Mouse (Mus musculus): ENCODE data around the gene Fam172a. TPM values are rescaled to one million over a fixed set of nuclear protein-coding genes. Genes with fewer than 3 reads are reported as not detected.
A peak's percentile ranks its signal among the peaks of the same experiment; 100 is the strongest.

Fam172a gene
- polyA plus RNA-seq, 1 experiment = 19.9 TPM

GRCm38 (mm10) chr13:77959493-77960272, 257.9 kb downstream of the Fam172a start:
- DNase-seq (ENCODE audit: extremely low spot score in 1 of 2, low spot score in 1 of 2) = no peak

GRCm38 (mm10) chr13:77976248-77976647, 274.4 kb downstream of the Fam172a start:
- no peak for DNase-seq (ENCODE audit: extremely low spot score in 1 of 2, low spot score in 1 of 2)

- no peak for DNase-seq (ENCODE audit: extremely low spot score in 1 of 2, low spot score in 1 of 2)
Measured at GRCm38 (mm10) chr13:77977121-77977520, 275.3 kb downstream of the Fam172a start.

- peak in 1 of 2 experiments; percentile 84 for DNase-seq (ENCODE audit: extremely low spot score in 1 of 2, low spot score in 1 of 2)
Measured at GRCm38 (mm10) chr13:77982105-77982851, 280.4 kb downstream of the Fam172a start.

- DNase-seq (ENCODE audit: extremely low spot score in 1 of 2, low spot score in 1 of 2) = no peak
Measured at GRCm38 (mm10) chr13:77982852-77983202, 281.0 kb downstream of the Fam172a start.

GRCm38 (mm10) chr13:77991189-77991886, 289.5 kb downstream of the Fam172a start:
- no peak for DNase-seq (ENCODE audit: extremely low spot score in 1 of 2, low spot score in 1 of 2)

- no peak for DNase-seq (ENCODE audit: extremely low spot score in 1 of 2, low spot score in 1 of 2)
Measured at GRCm38 (mm10) chr13:78004649-78005048, 302.8 kb downstream of the Fam172a start.

GRCm38 (mm10) chr13:78005344-78005743, 303.5 kb downstream of the Fam172a start:
- no peak for DNase-seq (ENCODE audit: extremely low spot score in 1 of 2, low spot score in 1 of 2)

- no peak for DNase-seq (ENCODE audit: extremely low spot score in 1 of 2, low spot score in 1 of 2)
Measured at GRCm38 (mm10) chr13:78010176-78010575, 308.3 kb downstream of the Fam172a start.

GRCm38 (mm10) chr13:78024683-78025294, 323.0 kb downstream of the Fam172a start, which contains the start of gene Pou5f2:
Gene Pou5f2 (plus strand): TSS chr13:78024902.
- DNase-seq (ENCODE audit: extremely low spot score in 1 of 2, low spot score in 1 of 2) = no peak

- DNase-seq (ENCODE audit: extremely low spot score in 1 of 2, low spot score in 1 of 2) = no peak
Measured at GRCm38 (mm10) chr13:78032821-78033220, 331.0 kb downstream of the Fam172a start.

GRCm38 (mm10) chr13:78037203-78037602, 335.4 kb downstream of the Fam172a start:
- peak in 1 of 2 experiments; percentile 20 for DNase-seq (ENCODE audit: extremely low spot score in 1 of 2, low spot score in 1 of 2)

GRCm38 (mm10) chr13:78043203-78043602, 341.4 kb downstream of the Fam172a start:
- DNase-seq (ENCODE audit: extremely low spot score in 1 of 2, low spot score in 1 of 2) = no peak

- no peak for DNase-seq (ENCODE audit: extremely low spot score in 1 of 2, low spot score in 1 of 2)
Measured at GRCm38 (mm10) chr13:78045116-78045515, 343.3 kb downstream of the Fam172a start.

GRCm38 (mm10) chr13:78087751-78088150, 385.9 kb downstream of the Fam172a start:
- no peak for DNase-seq (ENCODE audit: extremely low spot score in 1 of 2, low spot score in 1 of 2)

- no peak for DNase-seq (ENCODE audit: extremely low spot score in 1 of 2, low spot score in 1 of 2)
Measured at GRCm38 (mm10) chr13:78090701-78091100, 388.9 kb downstream of the Fam172a start.

- no peak for DNase-seq (ENCODE audit: extremely low spot score in 1 of 2, low spot score in 1 of 2)
Measured at GRCm38 (mm10) chr13:78091949-78092348, 390.1 kb downstream of the Fam172a start.

- no peak for DNase-seq (ENCODE audit: extremely low spot score in 1 of 2, low spot score in 1 of 2)
Measured at GRCm38 (mm10) chr13:78094352-78094751, 392.5 kb downstream of the Fam172a start.

GRCm38 (mm10) chr13:78095071-78095973, 393.5 kb downstream of the Fam172a start:
- no peak for DNase-seq (ENCODE audit: extremely low spot score in 1 of 2, low spot score in 1 of 2)

Data from frontal cortex, adult 2 months (tissue).